Mouse (Mus musculus) layer of hippocampus, adult 11-12 months (tissue): ENCODE measurements around the gene Sipa1l1.
A peak's percentile ranks its signal among the peaks of the same experiment; 100 is the strongest.

Experiments
- DNase-seq: peaks from one replicate; pipeline ENCODE4 v3.0.0; 2022; ENCODE audit warnings: low spot score

Gene Sipa1l1

GRCm38 (mm10) chr12:82248501-82248900 is 79.4 kb downstream of the Sipa1l1 start:
- DNase-seq: no peak

DNA sequence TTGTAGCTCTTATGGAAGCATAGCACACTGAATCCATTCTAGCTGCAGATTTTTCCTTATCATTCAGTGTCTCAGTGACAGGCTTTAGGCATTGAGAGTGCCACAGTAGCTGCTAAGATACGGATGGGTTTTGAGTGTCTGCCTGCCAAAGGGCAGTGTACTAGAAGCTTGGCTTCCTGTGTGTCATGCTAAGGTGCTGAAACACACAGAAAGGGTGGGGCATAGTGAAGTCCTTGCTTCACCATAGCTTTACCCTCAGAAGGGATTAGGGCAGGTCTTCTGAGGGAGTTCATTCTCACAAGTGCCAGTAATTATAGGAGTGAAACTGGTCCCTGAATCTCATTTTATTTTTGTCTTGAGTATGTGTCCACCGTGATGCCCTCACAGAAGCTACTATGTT is 82.2 kb downstream of the Sipa1l1 start:
- no peak for DNase-seq

DNA sequence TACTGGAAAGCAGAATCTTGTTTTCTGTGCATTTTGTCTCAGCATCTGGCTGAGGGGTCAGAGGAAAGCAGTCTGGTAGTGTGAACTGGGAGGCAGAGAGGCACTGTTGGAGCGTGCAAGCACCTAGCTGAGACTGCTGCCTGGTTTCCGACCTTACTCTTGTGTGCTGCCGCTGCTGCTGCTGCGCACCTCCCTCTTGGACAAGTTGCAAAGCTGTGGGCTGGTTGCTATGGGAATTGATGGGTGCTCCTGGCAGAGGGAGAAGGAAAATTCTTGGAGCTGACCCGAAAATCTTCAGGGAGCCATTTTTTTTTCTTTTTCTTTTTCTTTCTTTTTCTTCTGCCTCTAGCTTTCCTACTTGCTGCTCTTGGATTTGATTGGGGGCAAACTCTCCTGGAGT is 85.0 kb downstream of the Sipa1l1 start:
- peak; percentile 47 for DNase-seq

- no peak for DNase-seq
Measured at GRCm38 (mm10) chr12:82256012-82256411, 86.9 kb downstream of the Sipa1l1 start.

GRCm38 (mm10) chr12:82256921-82257500 is 87.9 kb downstream of the Sipa1l1 start:
- no peak for DNase-seq

GRCm38 (mm10) chr12:82257994-82258785 is 89.1 kb downstream of the Sipa1l1 start:
- no peak for DNase-seq

DNA sequence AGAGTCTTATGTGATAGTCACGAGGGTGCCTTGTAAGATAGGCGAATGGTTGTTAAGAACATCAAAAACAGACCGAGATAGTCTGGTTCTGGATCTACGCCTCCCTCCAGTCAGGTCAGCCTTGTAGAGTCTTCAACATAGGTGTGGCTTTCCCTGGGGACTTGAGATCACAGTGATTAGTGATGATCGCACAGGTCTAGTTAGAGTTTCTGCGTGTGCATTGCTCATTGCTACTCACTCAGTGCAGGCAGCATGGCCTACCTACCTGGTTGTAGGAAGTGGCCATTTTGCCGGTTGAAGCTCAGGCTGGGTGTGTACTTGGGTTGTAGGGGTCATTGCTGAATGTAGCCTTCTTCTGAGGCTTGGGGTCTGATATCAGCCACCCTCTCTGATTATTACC is 94.3 kb downstream of the Sipa1l1 start:
- no peak for DNase-seq

- no peak for DNase-seq
Measured at GRCm38 (mm10) chr12:82264083-82264851, 95.1 kb downstream of the Sipa1l1 start.

DNA sequence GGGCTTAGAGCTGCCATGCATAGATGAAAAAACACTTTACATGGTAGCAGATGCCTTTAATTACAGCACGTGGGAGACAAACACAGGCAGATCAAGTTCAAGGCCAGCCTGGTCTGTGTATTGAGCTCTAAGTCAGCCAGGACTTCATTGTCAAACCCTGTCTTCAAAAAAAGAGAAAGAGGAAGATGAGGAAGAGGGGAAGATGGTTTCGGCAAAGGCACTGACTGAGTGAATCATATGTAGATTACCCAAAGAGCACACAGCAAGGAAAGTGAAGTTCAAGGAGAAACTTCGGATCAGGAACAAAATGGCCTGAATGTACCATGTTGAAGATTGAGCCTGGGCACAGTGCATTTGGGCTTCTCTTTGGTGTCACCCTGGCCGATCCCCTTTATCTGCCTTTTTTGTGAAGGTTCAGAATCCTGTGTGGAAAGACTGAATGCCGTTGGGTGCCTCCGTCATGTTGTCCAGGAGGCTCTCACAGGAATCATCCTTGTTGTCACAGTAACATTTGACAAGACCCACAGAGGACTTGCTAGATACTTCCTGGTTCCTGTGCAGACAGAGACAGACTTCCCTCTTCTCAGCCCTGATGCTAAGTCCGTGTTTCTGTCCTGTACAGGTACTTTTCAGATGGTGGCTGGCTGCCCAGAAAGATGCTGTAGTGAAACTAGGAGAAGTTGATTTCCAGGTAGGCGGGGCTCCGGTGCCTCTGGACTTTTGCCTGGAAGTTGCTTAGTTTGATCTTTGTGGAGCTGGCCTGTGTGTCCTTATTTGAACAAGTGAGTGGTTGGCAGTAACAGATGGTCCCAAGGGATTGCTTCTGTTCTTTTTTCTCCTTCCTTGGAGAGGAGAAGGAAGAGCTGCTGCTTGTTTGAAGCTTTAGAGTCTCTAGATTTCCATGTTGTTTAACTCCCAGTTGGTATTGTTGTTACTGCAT is 96.5 kb downstream of the Sipa1l1 start:
- DNase-seq: peak; percentile 56

GRCm38 (mm10) chr12:82271447-82271846 is 102.3 kb downstream of the Sipa1l1 start:
- no peak for DNase-seq

DNA sequence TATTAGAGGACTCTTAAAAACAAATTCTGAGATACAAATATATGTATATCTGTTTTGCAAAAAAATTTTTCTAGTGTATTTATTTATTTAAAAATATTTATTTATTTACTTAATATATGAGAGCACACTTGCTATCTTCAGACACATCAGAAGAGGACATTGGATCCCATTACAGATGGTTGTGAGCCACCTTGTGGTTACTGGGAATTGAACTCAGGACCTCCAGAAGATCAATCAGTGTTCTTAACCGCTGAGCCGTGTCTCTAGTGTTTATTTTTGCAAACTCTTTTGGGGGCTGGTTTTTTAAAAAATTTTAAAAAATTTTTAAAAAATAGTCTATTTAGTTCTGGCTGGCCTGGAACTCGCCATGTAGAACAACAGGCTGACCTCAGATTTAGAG is 104.4 kb downstream of the Sipa1l1 start:
- no peak for DNase-seq

- DNase-seq: no peak
Measured at GRCm38 (mm10) chr12:82274576-82274975, 105.5 kb downstream of the Sipa1l1 start.

GRCm38 (mm10) chr12:82275767-82276166 is 106.6 kb downstream of the Sipa1l1 start:
- peak; percentile 48 for DNase-seq

- DNase-seq: no peak
Measured at GRCm38 (mm10) chr12:82276591-82276990, 107.5 kb downstream of the Sipa1l1 start.

- DNase-seq: no peak
Measured at GRCm38 (mm10) chr12:82284617-82285016, 115.5 kb downstream of the Sipa1l1 start.

DNA sequence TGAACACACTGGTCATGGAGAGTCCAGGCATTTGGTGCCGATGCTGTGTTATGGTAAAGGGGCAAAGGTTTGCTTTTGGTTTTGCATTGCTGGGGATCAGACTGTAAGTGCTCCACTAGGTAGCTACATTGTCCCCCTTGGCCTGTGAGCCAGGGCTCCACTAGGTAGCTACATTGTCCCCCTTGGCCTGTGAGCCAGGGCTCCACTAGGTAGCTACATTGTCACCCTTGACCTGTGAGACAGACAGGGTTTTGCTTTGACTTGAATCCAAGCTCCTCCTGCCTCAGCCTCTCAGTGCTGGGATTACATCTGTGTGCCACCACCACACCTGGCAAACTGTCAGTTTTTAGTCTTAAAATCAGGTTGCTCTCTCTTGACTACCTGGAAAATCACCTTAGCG is 115.9 kb downstream of the Sipa1l1 start:
- no peak for DNase-seq

DNA sequence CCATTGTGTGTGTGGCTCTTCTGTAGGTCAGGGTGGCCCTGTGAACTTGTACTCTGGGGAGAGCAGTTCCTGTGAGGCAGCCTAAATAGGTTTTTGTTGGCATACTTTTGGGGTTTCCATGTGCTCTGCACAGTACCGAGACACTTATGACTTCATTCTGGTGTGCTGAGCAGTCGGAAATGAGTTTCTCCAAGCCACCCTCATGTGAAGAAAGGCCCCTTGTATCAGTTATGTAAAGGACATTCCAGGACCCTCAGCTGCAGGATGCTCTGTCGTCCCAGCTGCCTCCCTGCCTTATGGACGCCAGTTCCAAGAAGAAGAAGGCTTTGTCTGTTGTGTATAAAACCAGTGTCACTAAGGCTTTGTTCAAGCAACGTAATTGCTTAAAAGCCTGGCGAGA is 116.9 kb downstream of the Sipa1l1 start:
- no peak for DNase-seq

GRCm38 (mm10) chr12:82286804-82287203 is 117.7 kb downstream of the Sipa1l1 start:
- no peak for DNase-seq

- DNase-seq: no peak
Measured at GRCm38 (mm10) chr12:82293545-82294247, 124.6 kb downstream of the Sipa1l1 start.

GRCm38 (mm10) chr12:82294906-82295887 is 126.1 kb downstream of the Sipa1l1 start:
- DNase-seq: no peak
